Mouse (Mus musculus) myocyte (in vitro differentiated cells): Measurements from ENCODE around the gene Gstcd.

ENCODE experiments used
- E2F4 ChIP-seq: IDR thresholded peaks from one replicate; pipeline ENCODE4 v1.6.1; 2011; ENCODE audit warnings: mild to moderate bottlenecking, control low read depth, moderate library complexity; ENCODE audit not compliant: insufficient read depth
- MAX ChIP-seq: IDR thresholded peaks from one replicate; pipeline ENCODE4 v1.6.1; 2011; ENCODE audit warnings: low read depth, mild to moderate bottlenecking, control low read depth
- MYOG ChIP-seq, 3 experiments: IDR thresholded peaks; one replicate each; pipeline ENCODE4 v1.6.1; 2011; ENCODE audit warnings: control low read depth in 2 of 3, low read depth in 2 of 3, mild to moderate bottlenecking in 2 of 3; ENCODE audit not compliant: insufficient read length in 2 of 3, control insufficient read depth in 1 of 3, insufficient read depth in 1 of 3
- POLR2A ChIP-seq: IDR thresholded peaks from one replicate; pipeline ENCODE4 v1.6.1; 2011; ENCODE audit warnings: low read depth, mild to moderate bottlenecking, control low read depth, moderate library complexity; ENCODE audit not compliant: insufficient read length
- SRF ChIP-seq: IDR thresholded peaks from one replicate; pipeline ENCODE4 v1.6.1; 2011; ENCODE audit warnings: low read depth; ENCODE audit not compliant: control insufficient read depth, insufficient read length
- TCF12 ChIP-seq: IDR thresholded peaks from one replicate; pipeline ENCODE4 v1.6.1; 2011; ENCODE audit warnings: mild to moderate bottlenecking, control low read depth; ENCODE audit not compliant: poor library complexity, insufficient read depth, severe bottlenecking
- TCF3 ChIP-seq: IDR thresholded peaks from one replicate; pipeline ENCODE4 v1.6.1; 2011; ENCODE audit warnings: low read depth, control low read depth; ENCODE audit not compliant: insufficient read length
- USF1 ChIP-seq: IDR thresholded peaks from one replicate; pipeline ENCODE4 v1.6.1; 2011; ENCODE audit warnings: low read depth, mild to moderate bottlenecking, control low read depth, moderate library complexity

DNA sequence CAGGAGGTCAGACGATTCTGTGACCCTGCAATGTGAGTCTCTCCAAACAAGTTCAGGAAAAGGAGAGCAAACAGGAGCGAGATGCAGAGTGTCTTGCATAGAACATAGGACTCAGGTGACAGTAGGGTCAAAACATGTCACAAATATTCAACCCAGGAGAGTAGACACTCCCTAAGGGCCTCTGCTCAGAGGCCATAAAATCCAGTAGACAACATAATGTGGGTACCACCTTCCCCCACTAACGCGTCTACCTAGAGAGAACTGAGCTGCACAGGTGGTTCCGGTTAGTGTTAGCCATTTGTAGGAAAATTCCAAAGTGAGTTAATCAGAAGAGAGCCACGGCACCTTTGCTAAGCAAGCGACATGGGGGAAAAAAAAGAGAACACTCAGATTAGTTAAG is 147.6 kb downstream of the Gstcd start:
- TF ChIP-seq POLR2A (no peak), MAX (no peak), TCF12 (no peak), TCF3 (no peak), E2F4 (no peak), MYOG (IDR thresholded peaks at IDR 0.05; ENCODE audit: control insufficient read depth in 1 of 3, insufficient read depth in 1 of 3, insufficient read length in 2 of 3, low read depth in 2 of 3) (no peak), USF1 (no peak), SRF (no peak)
